Mouse (Mus musculus): ENCODE measurements around the gene Rab15.

Rab15 gene

DNA sequence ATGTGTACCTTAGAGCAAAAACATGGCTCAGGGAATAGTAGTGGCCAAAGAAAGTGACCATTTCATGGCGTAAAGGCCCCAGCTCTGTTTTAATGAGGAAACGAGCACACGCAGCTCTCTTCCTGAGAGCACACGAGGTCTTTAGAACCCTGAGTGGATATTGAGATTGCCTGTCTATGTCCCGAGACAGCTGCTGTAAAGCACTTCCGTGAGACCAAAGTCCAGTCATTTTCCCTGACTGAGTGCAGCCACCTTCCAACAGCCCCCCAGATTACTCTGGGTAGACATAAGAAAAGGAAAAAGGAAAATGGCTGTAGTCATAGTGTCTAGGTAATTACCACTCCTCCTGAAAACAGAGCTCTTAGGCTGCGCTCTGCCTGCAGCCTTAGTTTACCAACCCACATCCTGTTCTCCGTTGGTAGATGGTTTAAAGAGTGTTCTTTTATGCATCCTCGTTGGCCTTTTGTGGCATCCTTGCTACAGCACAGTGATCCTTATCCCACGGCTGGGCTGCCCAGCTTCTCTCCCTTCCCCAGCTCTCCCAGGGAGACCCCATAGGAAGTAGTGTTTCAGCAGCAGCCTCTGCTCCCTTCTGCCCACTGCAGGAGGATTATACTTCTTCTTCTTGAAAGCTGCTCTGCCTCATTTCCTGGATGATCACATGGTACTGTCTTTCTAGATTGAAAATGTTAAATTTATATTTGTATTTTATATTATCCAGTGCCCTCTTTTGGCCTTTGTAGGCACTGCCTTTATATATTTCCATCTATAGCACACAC lies 44.2 kb downstream of the Rab15 start:
- DNase-seq (ENCODE audit: low read depth, low spot score): no peak

DNA sequence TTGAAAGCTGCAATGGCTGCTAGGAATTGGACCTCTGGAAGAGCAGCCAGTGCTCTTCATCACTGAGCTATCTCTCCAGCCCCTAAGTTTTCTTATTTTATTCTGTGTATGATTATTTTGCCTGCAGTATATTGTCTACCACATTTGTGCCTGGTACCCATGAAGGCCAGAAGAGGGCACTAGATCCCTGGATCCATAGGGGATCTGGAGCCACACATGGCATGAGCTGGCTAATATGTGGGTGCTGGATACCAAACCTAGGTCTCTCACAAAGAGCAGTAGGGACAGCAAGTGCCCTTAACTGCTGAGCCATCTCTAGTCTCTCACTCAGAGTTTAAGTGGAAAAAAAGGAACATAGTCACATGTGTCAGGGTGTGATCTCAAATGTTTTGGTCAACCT lies 44.9 kb downstream of the Rab15 start:
- no peak for DNase-seq (ENCODE audit: low read depth, low spot score)

DNA sequence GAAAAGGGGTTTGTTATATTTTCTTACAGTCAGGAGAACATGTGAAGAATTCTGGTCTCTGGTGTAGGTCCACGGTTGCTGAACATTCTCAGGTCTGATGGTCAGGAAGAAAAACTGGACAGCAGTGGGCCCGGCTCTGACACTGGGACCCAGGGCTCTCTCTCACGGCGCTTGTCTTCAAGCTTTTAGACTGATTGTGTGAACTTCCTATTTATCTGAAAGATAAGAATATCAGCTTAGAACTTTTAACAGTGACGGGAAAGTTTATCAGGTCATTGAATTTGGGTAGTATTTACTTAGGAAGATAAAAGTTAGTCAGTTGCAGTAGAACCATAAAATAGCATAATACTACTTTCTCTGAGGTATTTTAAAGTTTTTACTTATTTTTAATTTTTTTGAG lies 45.8 kb downstream of the Rab15 start:
- no peak for DNase-seq (ENCODE audit: low read depth, low spot score)

DNA sequence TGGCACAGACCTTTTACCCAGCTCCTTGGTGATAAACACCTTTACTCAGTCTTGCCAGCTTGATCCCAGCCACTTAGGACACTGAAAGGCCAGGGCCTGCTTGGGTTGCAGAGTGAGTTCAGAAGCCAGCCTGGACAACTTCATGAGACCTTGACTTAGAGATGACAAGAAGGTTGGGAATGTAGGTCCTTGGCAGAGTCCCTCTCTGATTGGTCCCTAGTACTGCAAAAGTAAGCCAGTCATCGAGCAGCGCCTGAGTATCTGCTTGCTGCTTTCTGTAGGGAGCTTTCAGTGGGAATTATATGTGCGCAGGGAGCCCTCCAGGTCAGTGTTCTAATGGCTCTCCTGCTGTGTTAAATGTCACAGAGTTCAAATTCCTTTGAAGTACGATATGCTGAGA lies 47.6 kb downstream of the Rab15 start:
- no peak for DNase-seq (ENCODE audit: low read depth, low spot score)

DNA sequence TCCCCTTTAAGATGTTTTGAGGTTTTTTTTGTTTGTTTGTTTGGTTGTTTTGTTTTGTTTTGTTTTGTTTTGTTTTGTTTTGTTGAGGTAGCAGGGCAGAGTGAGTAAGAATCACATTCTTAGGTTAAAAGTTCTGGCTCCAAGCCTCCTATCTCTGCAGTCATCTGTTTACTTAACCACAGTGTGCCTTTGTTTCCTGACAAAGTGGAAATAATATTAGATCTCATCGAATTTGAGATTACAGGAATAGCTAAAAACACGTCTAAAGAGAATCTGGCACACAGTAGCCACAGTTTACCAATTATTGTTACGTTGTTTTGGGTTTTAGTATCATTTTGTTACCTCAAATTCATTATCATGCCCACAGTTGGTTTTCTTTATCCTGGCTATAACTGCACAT lies 48.1 kb downstream of the Rab15 start:
- no peak for DNase-seq (ENCODE audit: low read depth, low spot score)

DNA sequence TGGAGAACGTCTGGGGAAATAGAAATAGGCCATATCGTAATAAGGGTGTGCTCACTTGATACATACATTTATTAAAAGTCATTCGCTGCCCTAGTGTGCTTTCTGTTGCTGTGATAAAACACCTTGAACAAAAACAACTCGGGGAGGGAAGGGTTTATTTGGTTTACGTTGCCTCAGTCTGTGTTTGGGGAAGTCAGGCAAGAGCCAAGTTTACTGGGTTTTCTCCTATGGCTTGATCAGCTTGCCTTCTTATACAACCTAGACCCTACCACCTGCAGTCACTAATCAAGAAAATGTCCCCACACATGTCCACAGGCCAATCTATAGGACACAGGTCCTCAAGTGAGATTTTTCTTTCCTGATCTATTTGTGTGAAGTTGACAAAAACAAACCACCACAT lies 51.2 kb downstream of the Rab15 start:
- no peak for DNase-seq (ENCODE audit: low read depth, low spot score)

DNA sequence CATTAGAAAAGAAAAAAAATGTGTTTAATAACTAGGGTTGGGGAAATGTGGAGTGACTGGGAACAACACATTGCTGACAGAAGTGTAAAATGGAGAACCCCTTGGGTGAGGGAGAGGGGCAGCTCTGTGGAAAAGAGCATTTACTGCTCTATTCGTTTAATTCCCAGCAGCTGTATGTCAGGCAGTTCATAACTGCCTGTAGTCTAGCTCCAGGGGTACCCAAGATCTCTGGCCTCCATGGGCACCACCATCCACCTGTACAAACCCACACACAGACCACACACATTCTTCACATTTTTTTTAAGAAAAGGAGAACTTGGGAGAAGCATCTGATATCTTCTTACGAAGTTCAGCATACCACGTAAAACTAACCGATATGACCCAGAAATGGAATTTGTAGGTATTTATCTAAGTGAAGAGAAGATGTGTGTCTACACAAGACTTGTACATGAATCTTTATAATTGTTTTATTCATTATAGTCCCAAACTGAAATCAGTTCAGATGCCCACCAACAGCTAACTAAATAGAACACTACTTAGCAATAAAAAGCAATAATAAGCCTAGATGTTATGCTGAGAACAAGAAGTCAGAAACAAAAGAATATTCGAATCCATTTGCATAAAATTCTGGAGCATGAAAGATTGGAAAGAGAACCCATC lies 51.7 kb downstream of the Rab15 start:
- DNase-seq (ENCODE audit: low read depth, low spot score): no peak

DNA sequence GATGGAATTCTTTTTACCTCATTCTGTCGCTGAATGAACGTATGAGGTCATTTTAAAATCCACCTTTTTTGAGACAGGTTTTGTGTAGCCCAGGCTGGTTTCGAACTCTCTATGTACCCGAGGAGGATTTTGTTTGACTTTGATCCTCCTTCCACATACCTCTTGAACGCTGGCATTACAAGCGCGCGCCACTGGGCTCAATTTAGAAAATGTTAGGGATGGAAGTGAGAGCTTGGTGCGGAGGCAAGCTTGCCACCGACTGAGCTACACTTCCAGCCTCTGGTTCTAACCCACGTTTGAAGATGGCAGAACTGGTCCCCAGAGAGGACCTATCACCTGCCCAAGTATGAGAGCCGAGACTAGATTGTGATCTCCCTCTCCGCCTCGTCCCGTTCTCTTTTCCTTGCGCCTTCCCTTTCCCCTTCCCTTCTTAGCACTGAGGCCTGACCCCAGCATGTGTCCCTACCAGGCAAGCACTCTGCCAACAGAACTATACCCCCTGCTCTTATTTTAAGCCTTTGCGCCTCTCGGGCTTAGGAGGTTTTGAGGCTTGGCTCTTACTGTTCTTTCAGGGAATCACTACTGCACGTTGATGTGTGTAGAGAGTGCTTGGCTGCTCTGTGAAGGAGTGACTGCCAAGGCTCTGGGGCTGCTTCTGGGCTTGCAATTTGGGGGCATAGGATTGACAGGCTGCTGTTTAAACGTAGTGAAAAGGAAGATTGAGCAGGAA lies 56.6 kb downstream of the Rab15 start:
- DNase-seq (ENCODE audit: low read depth, low spot score): peak; percentile 22

DNA sequence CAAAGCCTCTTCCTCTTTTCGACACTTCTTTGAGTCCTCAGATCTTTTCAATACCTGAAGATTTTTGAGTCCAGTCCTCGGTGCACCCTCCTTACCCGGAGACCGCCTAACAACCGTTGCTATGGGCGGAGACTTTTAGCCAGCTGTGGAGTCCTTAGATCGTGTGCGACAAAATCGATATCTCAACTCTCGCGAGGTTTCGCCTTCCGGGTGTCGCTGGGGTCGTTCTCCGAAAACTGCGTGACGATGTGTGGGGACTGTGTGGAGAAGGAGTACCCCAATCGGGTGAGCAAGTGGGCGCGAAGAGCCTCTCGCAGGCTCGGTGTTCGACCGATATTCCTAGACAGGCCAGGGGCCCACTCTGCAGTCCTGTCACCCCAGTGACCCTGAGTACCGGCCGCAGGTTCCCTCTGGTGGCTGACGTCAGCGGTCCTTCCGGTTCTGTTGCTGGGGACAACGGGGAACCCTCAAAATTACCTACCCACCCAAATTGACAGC lies 57.3 kb downstream of the Rab15 start, which contains the start of the genes Churc1 and Fntb:
Churc1 (plus strand) TSS at position 185 of the 498 bp plus-strand sequence.
Fntb (plus strand) TSS at position 236 of the 498 bp plus-strand sequence.
- peak; percentile 100 for DNase-seq (ENCODE audit: low read depth, low spot score)

DNA sequence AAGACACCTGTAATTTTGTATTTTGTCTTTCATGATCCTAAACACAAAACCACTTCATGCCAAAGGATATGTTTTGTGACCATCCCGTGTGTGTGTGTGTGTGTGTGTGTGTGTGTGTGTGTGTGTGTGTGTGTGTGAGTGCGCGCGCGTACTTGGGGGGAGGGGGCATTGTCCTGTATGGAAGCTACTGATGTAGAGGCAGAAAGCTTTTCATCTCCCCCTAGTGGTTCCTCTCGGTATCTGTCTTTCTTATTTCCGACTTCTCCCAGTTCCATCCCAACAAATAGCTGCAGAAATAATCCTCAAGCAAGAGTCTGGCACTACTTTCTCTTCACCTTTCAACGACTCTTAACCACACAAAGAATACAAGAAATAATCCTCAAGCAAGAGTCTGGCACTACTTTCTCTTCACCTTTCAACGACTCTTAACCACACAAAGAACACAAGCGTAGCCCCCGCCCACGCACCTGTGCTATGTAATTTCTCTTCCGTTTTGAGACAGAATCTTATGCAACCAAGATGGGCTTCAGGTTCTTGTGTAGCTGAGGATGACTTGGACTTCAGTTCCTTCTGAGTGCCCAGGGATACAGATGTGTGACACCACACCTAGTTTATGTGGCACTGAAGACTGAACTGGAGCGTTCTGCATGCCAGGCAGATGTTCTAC lies 69.9 kb downstream of the Rab15 start:
- DNase-seq (ENCODE audit: low read depth, low spot score): peak; percentile 46

DNA sequence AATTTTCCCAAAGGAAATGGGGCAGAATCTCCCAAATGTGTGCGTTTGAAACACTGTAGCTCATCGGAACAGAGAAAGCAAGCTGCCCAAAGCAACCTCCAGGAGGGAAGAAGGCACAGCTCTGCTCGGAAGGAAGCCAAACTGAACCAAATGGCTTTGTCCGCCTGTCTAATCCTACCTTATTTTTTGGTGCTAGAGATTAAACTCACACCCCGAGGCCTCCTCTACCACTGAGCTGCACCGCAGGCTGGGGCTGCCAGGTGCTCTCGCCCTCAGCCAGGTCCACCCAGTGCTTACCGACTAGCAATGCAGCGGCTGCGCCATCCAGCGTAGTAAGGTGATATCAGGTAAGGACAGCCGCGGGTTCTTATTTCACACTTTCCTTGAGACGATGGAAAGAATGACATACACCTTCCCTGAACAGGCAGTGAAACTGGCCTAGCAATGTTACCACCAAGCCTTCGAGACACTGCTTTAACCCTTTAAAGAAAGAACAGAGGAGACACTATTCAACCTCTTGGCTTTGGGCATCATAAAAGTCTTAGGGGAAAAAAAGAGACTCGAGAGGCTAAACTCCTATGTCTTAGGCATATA lies 71.7 kb downstream of the Rab15 start:
- no peak for DNase-seq (ENCODE audit: low read depth, low spot score)
